Mouse (Mus musculus) brain, embryonic 14.5 days (tissue): ENCODE results near the gene Ankrd44. TPM values are rescaled to one million over a fixed set of nuclear protein-coding genes. Genes with fewer than 3 reads are reported as not detected.

Experiments
- DNase-seq: peaks from one replicate; pipeline ENCODE4 v3.0.0-alpha.2; 2011; ENCODE audit warnings: low read depth
- CTCF ChIP-seq: fragments of 200-500 bp; IDR thresholded peaks from 2 replicates; pipeline ENCODE4 v1.5.1; 2012; ENCODE audit warnings: inconsistent platforms, mild to moderate bottlenecking, moderate library complexity, borderline replicate concordance; ENCODE audit not compliant: insufficient read depth, insufficient read length; ENCODE audit errors: extremely low read depth
- POLR2A ChIP-seq: fragments of 200-500 bp; IDR thresholded peaks from 2 replicates; pipeline ENCODE4 v1.6.1; 2012; ENCODE audit warnings: mild to moderate bottlenecking, inconsistent platforms, borderline replicate concordance; ENCODE audit not compliant: poor library complexity, insufficient read depth, insufficient read length, severe bottlenecking; ENCODE audit errors: extremely low read depth
- polyA plus RNA-seq: library from polyadenylated mRNA; depleted of rRNA; stranded (reverse); fragments of >200 nt; gene quantifications from 2 replicates; pipeline ENCODE4 v1.2.3, GENCODE M21; 2012; rRNA removed

Gene Ankrd44
- polyA plus RNA-seq, 1 experiment, result 55.5 TPM

GRCm38 (mm10) chr1:54614963-54615362 is 311.2 kb downstream of the Ankrd44 start:
- no peak for TF ChIP-seq POLR2A
- TF ChIP-seq CTCF, result no peak
- no peak for DNase-seq

DNA sequence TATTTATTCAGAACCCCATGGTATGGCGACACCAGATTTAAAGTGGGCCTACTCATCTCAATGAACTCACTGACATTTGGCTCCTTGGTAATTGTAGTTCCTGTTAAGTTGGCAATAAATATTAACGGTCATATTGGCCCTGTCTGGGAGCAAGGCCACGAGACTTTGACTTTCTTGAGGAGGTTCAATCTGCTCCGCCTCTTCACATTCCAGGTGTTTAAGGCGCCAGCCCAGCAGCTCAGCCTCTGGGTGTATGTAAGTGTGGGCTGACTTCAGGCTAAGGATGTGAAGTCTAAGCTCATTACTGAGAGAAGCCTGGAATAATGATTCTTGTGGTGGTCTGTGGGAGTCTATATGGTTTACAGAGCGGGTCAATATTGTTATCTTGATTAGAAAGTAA is 313.8 kb downstream of the Ankrd44 start:
- TF ChIP-seq POLR2A (no peak), CTCF (no peak)
- no peak for DNase-seq

DNA sequence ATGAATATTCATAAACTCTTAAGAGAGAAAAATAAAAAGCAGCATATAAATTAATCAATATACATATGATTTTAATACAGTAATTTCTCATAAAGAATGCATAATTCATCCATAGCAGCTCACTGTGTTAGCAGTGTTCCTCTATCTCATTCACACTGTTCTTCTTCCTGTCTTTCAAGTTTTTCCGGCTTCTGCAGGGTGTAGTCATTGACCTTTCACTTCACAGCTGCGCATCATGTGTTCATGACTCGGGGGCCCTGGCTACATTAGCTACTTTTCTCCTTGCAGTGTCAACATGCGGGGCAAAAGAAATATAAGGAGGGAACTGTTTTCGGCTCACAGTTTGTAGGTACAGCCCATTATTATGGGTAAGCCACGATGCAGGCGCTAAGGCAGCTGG is 314.3 kb downstream of the Ankrd44 start:
- TF ChIP-seq POLR2A (no peak), CTCF (no peak)
- peak; percentile 8 for DNase-seq

DNA sequence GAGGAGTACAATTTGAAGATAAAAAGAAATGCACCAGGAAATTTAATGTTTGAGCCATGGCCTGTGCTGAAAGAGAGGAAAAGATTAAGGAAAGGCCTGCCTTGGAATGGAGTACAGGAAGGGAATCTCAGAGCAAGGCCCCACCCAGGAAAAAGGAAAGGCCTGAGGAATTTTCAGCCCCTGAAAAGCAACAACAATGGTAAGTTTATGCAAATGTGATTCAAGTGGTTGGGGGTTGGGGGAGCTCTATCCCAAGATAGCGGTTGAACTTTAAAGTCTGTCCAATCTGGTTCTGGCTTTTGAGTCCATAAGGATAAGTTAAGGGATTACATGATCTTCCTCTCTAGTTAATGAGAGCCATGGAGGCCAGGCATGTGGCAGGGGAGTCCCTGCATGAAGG is 319.3 kb downstream of the Ankrd44 start:
- TF ChIP-seq CTCF, result no peak
- no peak for TF ChIP-seq POLR2A
- DNase-seq, result no peak

- DNase-seq, result no peak
- no peak for TF ChIP-seq POLR2A
- no peak for TF ChIP-seq CTCF
Observed at GRCm38 (mm10) chr1:54601692-54602091, 324.5 kb downstream of the Ankrd44 start.

DNA sequence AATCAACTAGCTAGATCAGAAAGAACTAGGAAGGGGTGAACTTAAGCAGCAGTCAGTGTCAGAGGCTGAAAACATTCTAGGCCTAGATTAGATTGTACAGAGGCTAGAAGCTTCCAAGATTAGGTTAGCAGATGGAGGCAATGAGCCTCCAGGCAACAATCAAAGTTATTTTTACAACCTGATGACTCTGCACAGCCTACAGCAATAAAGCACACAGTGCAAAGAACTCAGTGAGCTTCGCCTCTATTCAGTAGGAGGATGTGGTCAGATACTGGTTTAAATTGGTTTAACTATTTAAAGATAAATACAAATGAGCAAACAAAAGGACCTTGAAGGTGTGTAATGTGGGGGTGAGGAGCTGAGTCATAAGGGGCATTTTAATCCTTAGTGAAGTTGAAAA is 325.9 kb downstream of the Ankrd44 start:
- TF ChIP-seq CTCF, result no peak
- no peak for TF ChIP-seq POLR2A

DNA sequence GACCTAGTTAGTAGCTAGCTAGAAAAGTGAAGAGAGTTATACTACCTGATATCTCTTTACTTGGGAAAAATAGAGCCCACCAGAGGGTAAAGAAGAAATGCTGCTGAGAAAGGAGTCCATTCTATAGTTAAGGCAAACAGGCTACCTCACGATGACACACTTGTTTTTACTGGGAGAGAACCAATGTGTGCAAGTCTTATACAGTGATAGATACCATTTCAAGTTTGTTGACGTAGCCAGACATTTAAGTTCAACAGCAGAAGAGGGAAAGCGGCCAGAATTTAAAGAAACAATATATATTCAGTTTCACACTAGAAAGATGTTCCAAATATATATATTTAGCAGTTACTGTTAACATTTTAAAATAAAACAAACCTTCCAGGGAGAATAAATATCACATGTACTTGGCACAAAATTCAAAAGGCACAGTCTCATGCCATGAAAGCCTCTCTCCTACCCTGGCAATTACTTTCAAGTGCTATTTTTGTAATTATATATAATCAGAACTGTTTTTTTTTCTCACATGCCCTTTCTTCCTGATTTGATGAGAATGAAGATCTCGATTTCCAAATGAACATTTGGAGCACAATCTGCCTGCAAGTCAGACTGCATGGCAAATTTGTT is 328.5 kb downstream of the Ankrd44 start:
- DNase-seq, result peak; percentile 52
- TF ChIP-seq POLR2A (no peak), CTCF (no peak)

More for the DNA sequence above, 325.9 kb downstream of the Ankrd44 start:
- no peak for DNase-seq

DNA sequence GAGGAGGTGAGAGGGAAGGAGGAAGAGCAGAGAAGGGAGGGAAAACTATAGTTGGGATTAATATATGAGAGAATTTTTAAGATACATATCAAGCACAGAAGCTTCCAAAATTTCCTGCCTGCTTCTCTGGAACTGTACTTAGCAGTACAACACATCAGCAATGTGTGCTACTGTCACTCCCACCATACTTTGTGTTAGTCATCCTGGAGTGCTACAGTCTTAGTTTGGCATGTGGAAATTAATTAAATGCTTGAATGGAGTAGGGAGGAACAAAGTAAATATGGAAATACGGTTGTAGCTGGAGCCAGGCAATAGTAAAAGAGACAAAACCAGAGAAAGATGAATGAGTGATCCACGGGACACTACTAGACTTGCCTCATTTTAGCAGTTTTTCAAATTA is 330.0 kb downstream of the Ankrd44 start:
- DNase-seq, result no peak
- TF ChIP-seq CTCF (no peak), POLR2A (no peak)

Other genes with a start within 250 kb of the Ankrd44 start
- gene Sf3b1, start 101.1 kb upstream of the Ankrd44 start, polyA plus RNA-seq, result 211 and 222 TPM in 2 replicates
- gene Coq10b, start 126.4 kb upstream of the Ankrd44 start, polyA plus RNA-seq, result 20.3 and 24.9 TPM in 2 replicates
- gene Hspe1, start 161.7 kb upstream of the Ankrd44 start, polyA plus RNA-seq, result 160 and 176 TPM in 2 replicates
- 108 and 128 TPM in 2 replicates for gene Hspd1, start 161.9 kb upstream of the Ankrd44 start, polyA plus RNA-seq
- 57.3 and 58.9 TPM in 2 replicates for gene Mob4, start 204.8 kb upstream of the Ankrd44 start, polyA plus RNA-seq